Mouse (Mus musculus) CH12.LX (cell line): Measurements from ENCODE around the gene Sipa1l2.

Experiments used
- JUND ChIP-seq: conservative IDR thresholded peaks from 2 replicates; pipeline ENCODE4 v1.6.1; 2011; ENCODE audit warnings: low read depth, low read length, improper control_type of control experiment
- ZKSCAN1 ChIP-seq: IDR thresholded peaks from 2 replicates; pipeline ENCODE4 v1.6.1; 2012; ENCODE audit warnings: low read depth, inconsistent platforms, low read length, improper control_type of control experiment, borderline replicate concordance

DNA sequence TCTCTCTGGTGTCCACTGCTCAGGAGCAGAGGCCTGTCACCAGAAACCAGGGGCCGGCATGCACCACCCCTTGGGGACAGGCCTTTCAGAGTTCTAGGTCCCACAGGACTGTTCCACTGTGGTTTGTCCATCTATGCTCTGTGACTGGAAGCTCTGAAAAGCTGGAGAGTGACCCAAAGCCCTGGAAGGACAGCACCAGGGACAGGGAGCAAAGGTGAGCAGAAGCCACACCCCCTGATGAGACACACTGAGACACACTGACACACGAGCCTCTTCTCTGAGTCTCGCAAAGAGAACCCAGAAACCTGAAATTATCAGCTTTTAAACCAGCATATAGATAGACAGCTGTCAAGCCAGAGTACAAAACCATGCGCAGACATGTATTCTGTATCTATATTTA, 123.4 kb downstream of the Sipa1l2 start:
- TF ChIP-seq JUND (no peak), ZKSCAN1 (no peak)
